Mouse (Mus musculus) erythroblast, embryonic 14.5 days (primary cell): ENCODE data around the gene Sned1.

Experiments used
- GATA1 ChIP-seq: IDR thresholded peaks from 2 replicates; pipeline ENCODE4 v1.6.1; 2012; ENCODE audit warnings: low read length, inconsistent platforms, mixed read lengths
- TAL1 ChIP-seq: IDR thresholded peaks from 3 replicates; pipeline ENCODE4 v1.6.1; 2012; ENCODE audit warnings: low read length, inconsistent platforms, mixed read lengths

GRCm38 (mm10) chr1:93252586-93252985 is 16.9 kb downstream of the Sned1 start:
- no peak for TF ChIP-seq GATA1
- TF ChIP-seq TAL1 = no peak
